ENCODE assay signal across 8 mouse cellular contexts in the genomic region with DNA sequence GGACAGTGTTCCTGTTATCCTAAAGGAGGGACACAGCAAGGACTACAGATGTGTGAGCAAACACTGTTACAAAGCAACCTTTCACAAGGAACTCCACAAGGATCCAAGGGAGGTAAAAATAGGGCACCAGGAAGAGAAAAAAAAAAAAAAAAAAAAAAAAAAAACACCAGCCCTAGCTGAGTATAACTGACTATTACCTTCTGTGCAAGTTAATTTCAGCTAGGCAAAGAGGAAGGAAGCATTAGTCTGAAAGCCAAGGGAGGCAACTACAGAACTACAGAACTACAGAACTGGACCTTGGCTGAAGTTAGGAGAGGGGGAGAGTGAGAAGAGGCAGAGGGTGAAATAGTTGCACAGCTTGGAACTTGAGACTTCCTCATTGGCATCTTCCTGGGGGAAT. TPM values are rescaled to one million over a fixed set of nuclear protein-coding genes. Genes with fewer than 3 reads are reported as not detected.
A peak's percentile ranks its signal among the peaks of the same experiment; 100 is the strongest.
DNase-seq lines count a peak whose midpoint lies in the region; ATAC-seq and TF ChIP-seq lines count a peak whose summit lies in the region.

No protein-coding gene starts in this region.

- in situ Hi-C loops in ES-E14 (cut with MboI; ENCODE audit: low sequenced_read_pairs in 2 of 2, unreplicated experiment in 2 of 2) = no loop called here

- ATAC-seq in kidney, embryonic 16.5 days (ENCODE audit: low FRiP score, low TSS enrichment) = no peak
- ATAC-seq in heart, embryonic 14.5 days (ENCODE audit: insufficient number of reproducible peaks, insufficient read depth, low FRiP score, low read depth) = no peak
- ATAC-seq in liver, postnatal 0 days = no peak
- ATAC-seq in megakaryocyte progenitor cell, adult 5-6 weeks (replicated peaks; ENCODE audit: poor library complexity) = no peak

- H3K9ac ChIP-seq in kidney, embryonic 16.5 days (replicated peaks; ENCODE audit: low read length) = no peak overlapping the region
- H3K9ac ChIP-seq in ES-E14 (ENCODE audit: insufficient read depth, low read depth, low read length, poor library complexity, severe bottlenecking) = no peak overlapping the region
- H3K9ac ChIP-seq in heart, embryonic 14.5 days (ENCODE audit: low read length) = 0 out of 2 replicates have a peak overlapping the region, but pooled peaks have one; percentile 86
- H3K9ac ChIP-seq in liver, postnatal 0 days (replicated peaks) = no peak overlapping the region

- H3K27ac ChIP-seq in kidney, embryonic 16.5 days (ENCODE audit: low read length) = peak overlapping the region; percentile 43; the same call in 1 of the 2 replicates
- H3K27ac ChIP-seq in ES-E14 (ENCODE audit: insufficient read depth, low read depth, low read length, poor library complexity, severe bottlenecking) = no peak overlapping the region
- peak overlapping the region in 1 of 2 experiments; percentile 98; a peak in 2 of 4 replicates for H3K27ac ChIP-seq in heart, embryonic 14.5 days (replicated peaks in 1 of 2; ENCODE audit: control insufficient read depth in 1 of 2, insufficient read depth in 1 of 2, low read depth in 2 of 2, low read length in 2 of 2)
- H3K27ac ChIP-seq in liver, postnatal 0 days (ENCODE audit: low read depth) = peak overlapping the region; percentile 96; the same call in 1 of the 2 replicates

- H3K27me3 ChIP-seq in kidney, embryonic 16.5 days (ENCODE audit: insufficient read depth, low read length) = no peaks in the 10 kb centered on the region; the same call in 1 of the 2 replicates
- no peaks in the 10 kb centered on the region for H3K27me3 ChIP-seq in heart, embryonic 14.5 days (ENCODE audit: control insufficient read depth, insufficient read depth, low read length)
- H3K27me3 ChIP-seq in liver, postnatal 0 days (ENCODE audit: insufficient read depth, low read length) = no peaks in the 10 kb centered on the region

- TF ChIP-seq EP300 in liver, postnatal 0 days (IDR thresholded peaks at IDR 0.05; ENCODE audit: low read depth) = no peak

- H3K4me3 ChIP-seq in kidney, embryonic 16.5 days (ENCODE audit: low read length) = no peak overlapping the region
- H3K4me3 ChIP-seq in ES-E14 (ENCODE audit: insufficient read depth in 1 of 2, low read depth in 1 of 2, low read length in 2 of 2, poor library complexity in 1 of 2, severe bottlenecking in 1 of 2) = no peak overlapping the region
- no peak overlapping the region for H3K4me3 ChIP-seq in heart, embryonic 14.5 days (ENCODE audit: control insufficient read depth in 1 of 2, insufficient read depth in 1 of 2, low read depth in 1 of 2, low read length in 2 of 2)
- H3K4me3 ChIP-seq in liver, postnatal 0 days (ENCODE audit: low read depth, low read length) = no peak overlapping the region

- H3K4me2 ChIP-seq in kidney, embryonic 16.5 days (replicated peaks; ENCODE audit: low read depth, low read length) = peak overlapping the region; percentile 64; the same call in 1 of the 2 replicates
- peak overlapping the region; percentile 66 for H3K4me2 ChIP-seq in heart, embryonic 14.5 days (ENCODE audit: low read length)
- peak overlapping the region; percentile 77; the same call in 1 of the 2 replicates for H3K4me2 ChIP-seq in liver, postnatal 0 days (ENCODE audit: low read depth, low read length)

- H3K9me3 ChIP-seq in kidney, embryonic 16.5 days (ENCODE audit: low read length) = no peaks in the 10 kb centered on the region
- no peaks in the 10 kb centered on the region for H3K9me3 ChIP-seq in ES-E14 (ENCODE audit: control insufficient read depth, insufficient read depth, low read depth, low read length)
- no peaks in the 10 kb centered on the region for H3K9me3 ChIP-seq in heart, embryonic 14.5 days (ENCODE audit: control insufficient read depth, low read length)
- H3K9me3 ChIP-seq in liver, postnatal 0 days (ENCODE audit: low read length) = no peaks in the 10 kb centered on the region

- H3K36me3 ChIP-seq in kidney, embryonic 16.5 days (ENCODE audit: insufficient read depth, low read length) = no peaks in the 10 kb centered on the region
- no peaks in the 10 kb centered on the region for H3K36me3 ChIP-seq in ES-E14 (ENCODE audit: control insufficient read depth, insufficient read depth, low read length, poor library complexity, severe bottlenecking)
- no peaks in the 10 kb centered on the region for H3K36me3 ChIP-seq in heart, embryonic 14.5 days (ENCODE audit: control insufficient read depth, insufficient read depth, low read length)
- H3K36me3 ChIP-seq in liver, postnatal 0 days (replicated peaks; ENCODE audit: insufficient read depth, low read length) = no peaks in the 10 kb centered on the region

- no peak for DNase-seq in kidney, postnatal 36 days
- no peak for DNase-seq in ES-E14 (ENCODE audit: low read depth, low spot score)
- DNase-seq in liver, postnatal 0 days = no peak
- no peak for DNase-seq in cerebellum, adult 11 months
- DNase-seq in spleen, postnatal 10 days (ENCODE audit: low spot score in 2 of 2) = no peak

- peaks cover 6% of the 10 kb centered on the region; the same call in 1 of the 2 replicates for H3K4me1 ChIP-seq in kidney, embryonic 16.5 days (ENCODE audit: insufficient read depth, low read length)
- H3K4me1 ChIP-seq in ES-E14 (ENCODE audit: control insufficient read depth in 2 of 2, insufficient read depth in 2 of 2, low read length in 2 of 2, poor library complexity in 1 of 2) = no peaks in the 10 kb centered on the region; a peak in 1 of 4 replicates
- peaks cover 0 to 17% of the 10 kb centered on the region in 2 experiments; a peak in 3 of 4 replicates for H3K4me1 ChIP-seq in heart, embryonic 14.5 days (ENCODE audit: control insufficient read depth in 2 of 2, insufficient read depth in 2 of 2, low read length in 2 of 2)
- H3K4me1 ChIP-seq in liver, postnatal 0 days (ENCODE audit: insufficient read depth) = peaks cover 20% of the 10 kb centered on the region

- TF ChIP-seq CTCF in liver, postnatal 0 days (IDR thresholded peaks at IDR 0.05; ENCODE audit: low read depth) = no peak

TF ChIP-seq in ES-E14, 5 proteins besides CTCF, POLR2A, EP300 and RAD21:
- no peak for TF ChIP-seq HCFC1 (IDR thresholded peaks at IDR 0.05; ENCODE audit: borderline replicate concordance, insufficient read depth, low read length)
- TF ChIP-seq MAFK (IDR thresholded peaks at IDR 0.05; ENCODE audit: insufficient read depth, low read depth, low read length) = no peak
- 0 out of 2 replicates have a peak, but pooled peaks have one; percentile 40 for TF ChIP-seq ZNF384 (IDR thresholded peaks at IDR 0.05; ENCODE audit: low read depth, low read length)

RNA-seq across cellular contexts. Expression of a gene that starts 0.9 kb away (rescaled TPM):
- 41.3 and 43.3 TPM in 2 replicates for polyA plus RNA-seq in kidney, embryonic 16.5 days (2015; fragmentation: Nextera tagmentation; extraction: Ambion mirVana)
- total RNA-seq in ES-E14 (2012; rRNA removed) = 15.2 and 18.3 TPM in 2 replicates
- polyA plus RNA-seq in heart, embryonic 14.5 days (2014; fragmentation: Nextera tagmentation; extraction: Ambion mirVana) = 44.4 and 49.5 TPM in 2 replicates
- 40.5 and 43.4 TPM in 2 replicates for polyA plus RNA-seq in liver, postnatal 0 days (2015; fragmentation: Nextera tagmentation; extraction: Ambion mirVana)
- total RNA-seq in megakaryocyte progenitor cell, adult 5-6 weeks (2015) = 42.2 and 42.6 TPM in 2 replicates
- 28.8 and 32.8 TPM in 2 replicates for total RNA-seq in megakaryocyte progenitor cell, adult 5-6 weeks (2017)

RNA-seq across cellular contexts. Expression of a gene that starts 57.9 kb away (rescaled TPM):
- 44.6 and 50.1 TPM in 2 replicates for polyA plus RNA-seq in kidney, embryonic 16.5 days (2015; fragmentation: Nextera tagmentation; extraction: Ambion mirVana)
- 45.1 and 47.1 TPM in 2 replicates for total RNA-seq in ES-E14 (2012; rRNA removed)
- 44.6 and 45.1 TPM in 2 replicates for polyA plus RNA-seq in heart, embryonic 14.5 days (2014; fragmentation: Nextera tagmentation; extraction: Ambion mirVana)
- polyA plus RNA-seq in liver, postnatal 0 days (2015; fragmentation: Nextera tagmentation; extraction: Ambion mirVana) = 14.3 and 17.2 TPM in 2 replicates
- 85.5 and 90.1 TPM in 2 replicates for total RNA-seq in megakaryocyte progenitor cell, adult 5-6 weeks (2015)
- total RNA-seq in megakaryocyte progenitor cell, adult 5-6 weeks (2017) = 92.7 and 118 TPM in 2 replicates
